In the genomic region with DNA sequence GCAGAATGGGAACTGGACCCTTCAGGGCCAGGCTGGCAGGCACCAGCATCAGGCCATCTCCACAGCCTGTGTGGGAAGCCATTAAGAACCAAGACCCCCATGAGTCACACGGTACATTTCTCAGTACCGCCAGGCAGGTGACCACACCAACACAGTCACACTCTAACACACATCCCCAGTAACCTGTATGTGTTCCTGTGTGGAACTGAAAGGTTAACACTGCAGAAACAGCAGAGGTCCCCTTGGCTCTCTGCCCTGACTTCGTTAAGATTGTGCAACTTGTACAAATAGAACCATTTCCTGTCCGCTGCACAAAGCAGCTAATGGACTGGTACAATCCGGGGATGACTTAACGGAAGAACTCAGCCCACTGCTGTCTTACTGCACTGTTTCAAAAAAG, we compare ENCODE assay signal across 9 mouse cellular contexts. TPM values are rescaled to one million over a fixed set of nuclear protein-coding genes. Genes with fewer than 3 reads are reported as not detected.
DNase-seq lines count a peak whose midpoint lies in the region; ATAC-seq and TF ChIP-seq lines count a peak whose summit lies in the region.
"Had no signal": no experiment of that assay in that cellular context is flagged by ENCODE, and none has a peak within 500 bp of the region (broad histone marks: within the 10 kb centered on the region; RNA-seq: fewer than 3 reads in every experiment).

No protein-coding gene starts in this region.

- H3K9ac ChIP-seq in hindbrain, embryonic 16.5 days (ENCODE audit: low read depth, low read length) = no peak overlapping the region
- H3K9ac ChIP-seq in hindbrain, embryonic 13.5 days = no peak overlapping the region
- no peak overlapping the region for H3K9ac ChIP-seq in forebrain, embryonic 16.5 days (replicated peaks; ENCODE audit: low read depth, low read length)
- H3K9ac ChIP-seq in liver, postnatal 0 days (replicated peaks) = peak overlapping the region; percentile 47; the same call in 1 of the 2 replicates

- H3K27me3 ChIP-seq in hindbrain, embryonic 16.5 days (replicated peaks; ENCODE audit: control insufficient read depth, insufficient read depth, low read length) = no peaks in the 10 kb centered on the region
- no peaks in the 10 kb centered on the region for H3K27me3 ChIP-seq in hindbrain, embryonic 13.5 days
- no peaks in the 10 kb centered on the region for H3K27me3 ChIP-seq in forebrain, embryonic 16.5 days (replicated peaks; ENCODE audit: control insufficient read depth, insufficient read depth, low read length)
- H3K27me3 ChIP-seq in liver, postnatal 0 days (ENCODE audit: insufficient read depth, low read length) = no peaks in the 10 kb centered on the region
- H3K27me3 ChIP-seq in small intestine, adult 2 months (ENCODE audit: control insufficient read depth, insufficient read depth, low read length) = no peaks in the 10 kb centered on the region

- H3K4me2 ChIP-seq in hindbrain, embryonic 16.5 days (ENCODE audit: low read length) = no peak overlapping the region
- no peak overlapping the region for H3K4me2 ChIP-seq in hindbrain, embryonic 13.5 days
- no peak overlapping the region for H3K4me2 ChIP-seq in forebrain, embryonic 16.5 days (ENCODE audit: low read length)
- H3K4me2 ChIP-seq in liver, postnatal 0 days (ENCODE audit: low read depth, low read length) = peak overlapping the region; percentile 45

- peak; percentile 81 for TF ChIP-seq EP300 in liver, postnatal 0 days (IDR thresholded peaks at IDR 0.05; ENCODE audit: low read depth)

- H3K4me3 ChIP-seq in hindbrain, embryonic 16.5 days (ENCODE audit: low read length) = no peak overlapping the region
- no peak overlapping the region for H3K4me3 ChIP-seq in hindbrain, embryonic 13.5 days
- no peak overlapping the region for H3K4me3 ChIP-seq in forebrain, embryonic 16.5 days (replicated peaks; ENCODE audit: low read length)
- peak overlapping the region; percentile 7; the same call in 1 of the 2 replicates for H3K4me3 ChIP-seq in liver, postnatal 0 days (ENCODE audit: low read depth, low read length)
- H3K4me3 ChIP-seq in small intestine, adult 2 months (ENCODE audit: low read depth, low read length) = no peak overlapping the region

- TF ChIP-seq POLR2A in small intestine, adult 2 months (IDR thresholded peaks at IDR 0.05; ENCODE audit: low read depth, low read length) = no peak

- no peaks in the 10 kb centered on the region for H3K36me3 ChIP-seq in hindbrain, embryonic 16.5 days (ENCODE audit: control insufficient read depth, insufficient read depth, low read length)
- no peaks in the 10 kb centered on the region for H3K36me3 ChIP-seq in hindbrain, embryonic 13.5 days
- H3K36me3 ChIP-seq in forebrain, embryonic 16.5 days (ENCODE audit: control insufficient read depth, insufficient read depth) = no peaks in the 10 kb centered on the region
- no peaks in the 10 kb centered on the region; the same call in 1 of the 2 replicates for H3K36me3 ChIP-seq in liver, postnatal 0 days (replicated peaks; ENCODE audit: insufficient read depth, low read length)
- H3K36me3 ChIP-seq in small intestine, adult 2 months (ENCODE audit: control insufficient read depth, insufficient read depth, low read length) = no peaks in the 10 kb centered on the region

- peaks cover 7% of the 10 kb centered on the region for H3K4me1 ChIP-seq in hindbrain, embryonic 16.5 days (ENCODE audit: control insufficient read depth, insufficient read depth, low read depth, low read length)
- H3K4me1 ChIP-seq in hindbrain, embryonic 13.5 days (replicated peaks) = peaks cover 13% of the 10 kb centered on the region; the same call in 1 of the 2 replicates
- H3K4me1 ChIP-seq in forebrain, embryonic 16.5 days (replicated peaks; ENCODE audit: control insufficient read depth, insufficient read depth, low read length) = peaks cover 7% of the 10 kb centered on the region; the same call in 1 of the 2 replicates
- peaks cover 70% of the 10 kb centered on the region for H3K4me1 ChIP-seq in liver, postnatal 0 days (ENCODE audit: insufficient read depth)
- peaks cover 38% of the 10 kb centered on the region for H3K4me1 ChIP-seq in small intestine, adult 2 months (ENCODE audit: control insufficient read depth, insufficient read depth, insufficient read length, low read length)

- no peaks in the 10 kb centered on the region for H3K9me3 ChIP-seq in hindbrain, embryonic 16.5 days (ENCODE audit: control insufficient read depth, low read length)
- no peaks in the 10 kb centered on the region; the same call in 1 of the 2 replicates for H3K9me3 ChIP-seq in hindbrain, embryonic 13.5 days
- H3K9me3 ChIP-seq in forebrain, embryonic 16.5 days (ENCODE audit: control insufficient read depth, low read length) = no peaks in the 10 kb centered on the region
- H3K9me3 ChIP-seq in liver, postnatal 0 days (ENCODE audit: low read length) = no peaks in the 10 kb centered on the region

- peak; percentile 57 for ATAC-seq in hindbrain, embryonic 16.5 days
- ATAC-seq in hindbrain, embryonic 13.5 days (ENCODE audit: low FRiP score) = no peak; the same call in 1 of the 2 replicates
- ATAC-seq in forebrain, embryonic 16.5 days = peak; percentile 36; the same call in 1 of the 2 replicates
- ATAC-seq in inflammation-experienced regulatory T-cells, adult 6 months = peak; percentile 10
- ATAC-seq in liver, postnatal 0 days = peak; percentile 77
- ATAC-seq in erythroid progenitor cell, adult 5-6 weeks (replicated peaks; ENCODE audit: low FRiP score, poor library complexity, severe bottlenecking) = no peak

- peak; percentile 82 for DNase-seq in Muller cell, postnatal 12 days (ENCODE audit: inconsistent ontology term)
- peak; percentile 82 for DNase-seq in liver, postnatal 0 days

- peak overlapping the region; percentile 3; the same call in 1 of the 2 replicates for H3K27ac ChIP-seq in hindbrain, embryonic 16.5 days (ENCODE audit: low read depth, low read length)
- no peak overlapping the region for H3K27ac ChIP-seq in hindbrain, embryonic 13.5 days
- H3K27ac ChIP-seq in forebrain, embryonic 16.5 days (ENCODE audit: low read length) = no peak overlapping the region
- peak overlapping the region; percentile 98 for H3K27ac ChIP-seq in liver, postnatal 0 days (ENCODE audit: low read depth)
- peak overlapping the region; percentile 44 for H3K27ac ChIP-seq in small intestine, adult 2 months (ENCODE audit: insufficient read depth, low read depth, low read length)

- no peak for TF ChIP-seq CTCF in liver, postnatal 0 days (IDR thresholded peaks at IDR 0.05; ENCODE audit: low read depth)
- TF ChIP-seq CTCF in small intestine, adult 2 months (IDR thresholded peaks at IDR 0.05; ENCODE audit: extremely low read depth, insufficient read length, insufficient replicate concordance, low read depth, low read length) = no peak

- WGBS in hindbrain, embryonic 16.5 days = 66% methylated on average over 6 of the region's 6 CpGs
- WGBS in hindbrain, embryonic 13.5 days = 74% methylated on average over 6 of the region's 6 CpGs
- WGBS in forebrain, embryonic 16.5 days = 55% methylated on average over 6 of the region's 6 CpGs
- 13% methylated on average over 6 of the region's 6 CpGs for WGBS in liver, postnatal 0 days (ENCODE audit: insufficient replicate concordance)
- 6% methylated on average over 6 of the region's 6 CpGs for whole genome bisulfite sequencing in small intestine, adult 2 months

RNA-seq across cellular contexts. Expression of gene Fndc3b, which starts 21.1 kb away (rescaled TPM):
- polyA plus RNA-seq in hindbrain, embryonic 16.5 days (2015; fragmentation: Nextera tagmentation; extraction: Ambion mirVana) = 7.5 and 9.4 TPM in 2 replicates
- 9.5 and 10.9 TPM in 2 replicates for polyA plus RNA-seq in hindbrain, embryonic 13.5 days (2015; fragmentation: Nextera tagmentation; extraction: Ambion mirVana)
- polyA plus RNA-seq in forebrain, embryonic 16.5 days (2015; fragmentation: Nextera tagmentation; extraction: Ambion mirVana) = 6.7 TPM in 2 replicates
- polyA plus RNA-seq in inflammation-experienced regulatory T-cells, adult 6 months (2017; shearing (Covaris generic)) = under 1 TPM; 0.26 to 0.42 (median 0.28) TPM
- 12.0 and 14.9 TPM in 2 replicates for polyA plus RNA-seq in liver, postnatal 0 days (2015; fragmentation: Nextera tagmentation; extraction: Ambion mirVana)
- 5.8 and 6.2 TPM in 2 replicates for polyA plus RNA-seq in small intestine, adult 2 months (2012; rRNA removed)
- total RNA-seq in erythroid progenitor cell, adult 5-6 weeks (2015; ENCODE audit: low replicate concordance) = 1.3 and 1.4 TPM in 2 replicates
- total RNA-seq in erythroid progenitor cell, adult 5-6 weeks (2017; ENCODE audit: low replicate concordance) = 1.3 and 1.8 TPM in 2 replicates
- total RNA-seq: MEL had no signal

Comparison
In these comparisons a context has a peak if more than half of its experiments do, and no peak if none do; other contexts are left out.
1. ATAC-seq: peak in hindbrain, embryonic 16.5 days (single experiment), forebrain, embryonic 16.5 days (single experiment), inflammation-experienced regulatory T-cells, adult 6 months (single experiment) and liver, postnatal 0 days (single experiment); none in hindbrain, embryonic 13.5 days (single experiment) and erythroid progenitor cell, adult 5-6 weeks (single experiment).
2. H3K27ac ChIP-seq: peak in hindbrain, embryonic 16.5 days (single experiment), liver, postnatal 0 days (single experiment) and small intestine, adult 2 months (single experiment); none in hindbrain, embryonic 13.5 days (single experiment) and forebrain, embryonic 16.5 days (single experiment).